Mouse (Mus musculus): ENCODE measurements around the gene Hacl1.

DNA sequence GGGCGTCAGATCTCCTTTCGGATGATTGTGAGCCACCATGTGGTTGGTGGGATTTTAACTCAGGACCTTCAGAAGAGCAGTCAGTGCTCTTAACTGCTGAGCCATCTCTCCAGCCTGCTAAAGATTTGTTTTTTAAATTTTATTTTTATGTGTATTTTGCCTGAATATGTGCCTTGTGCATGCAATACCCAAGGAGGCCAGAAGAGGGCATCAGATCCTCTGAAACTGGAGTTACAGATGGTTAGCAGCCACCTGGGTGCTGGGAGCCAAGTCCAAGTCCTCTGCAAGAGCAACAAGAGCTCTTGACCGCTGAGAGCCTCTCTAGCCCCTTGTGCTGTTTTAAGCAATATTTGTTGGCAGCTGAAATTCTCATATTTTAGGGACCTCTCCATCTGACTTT is 9.3 kb upstream of the Hacl1 start:
- TF ChIP-seq MAFK (IDR thresholded peaks at IDR 0.05; ENCODE audit: insufficient read depth, low read depth, low read length): no peak
- TF ChIP-seq ZNF384 (IDR thresholded peaks at IDR 0.05; ENCODE audit: low read depth, low read length): no peak
- TF ChIP-seq CHD2 (IDR thresholded peaks at IDR 0.05; ENCODE audit: low read depth, low read length): no peak
- no peak for TF ChIP-seq HCFC1 (IDR thresholded peaks at IDR 0.05; ENCODE audit: borderline replicate concordance, insufficient read depth, low read length)
